Mouse (Mus musculus): ENCODE results near the gene Ap4b1. TPM values are rescaled to one million over a fixed set of nuclear protein-coding genes. Genes with fewer than 3 reads are reported as not detected.
"Not testable (repeated sequence)": the region's sequence is repeated elsewhere in the genome, so short reads cannot be mapped to it uniquely, and the experiment has no call there.

Gene Ap4b1
- polyA plus RNA-seq, 1 experiment = 12.1 TPM

- H3K4me1 ChIP-seq (ENCODE audit: control insufficient read depth, insufficient read depth, low read length) = peaks cover 7% of the 10 kb centered on the region
- WGBS = 70% methylated on average over 1 of the region's 1 CpGs
- TF ChIP-seq CTCF (IDR thresholded peaks at IDR 0.05; ENCODE audit: insufficient read depth, low read length) (no peak), POLR2A (IDR thresholded peaks at IDR 0.05; ENCODE audit: borderline replicate concordance, extremely low read depth, low read depth, low read length) (no peak)
- no peak overlapping the region for H3K4me3 ChIP-seq (replicated peaks; ENCODE audit: extremely low read depth, low read depth, low read length)
- no peak for DNase-seq
Observed at GRCm38 (mm10) chr3:103792566-103792965, 16.8 kb upstream of the Ap4b1 start.

GRCm38 (mm10) chr3:103796389-103796788 lies 12.9 kb upstream of the Ap4b1 start:
- Histone ChIP-seq H3K4me1 (ENCODE audit: control insufficient read depth, insufficient read depth, low read length) (peaks cover 2% of the 10 kb centered on the region), H3K4me3 (replicated peaks; ENCODE audit: extremely low read depth, low read depth, low read length) (no peak overlapping the region)
- no peak for DNase-seq
- no peak for TF ChIP-seq POLR2A (IDR thresholded peaks at IDR 0.05; ENCODE audit: borderline replicate concordance, extremely low read depth, low read depth, low read length)
- TF ChIP-seq CTCF (IDR thresholded peaks at IDR 0.05; ENCODE audit: insufficient read depth, low read length) = no peak
- 58% methylated on average over 2 of the region's 2 CpGs for WGBS

GRCm38 (mm10) chr3:103799507-103799906 lies 9.8 kb upstream of the Ap4b1 start:
- WGBS = 76% methylated on average over 2 of the region's 2 CpGs
- DNase-seq = no peak
- TF ChIP-seq POLR2A (IDR thresholded peaks at IDR 0.05; ENCODE audit: borderline replicate concordance, extremely low read depth, low read depth, low read length) (no peak), CTCF (IDR thresholded peaks at IDR 0.05; ENCODE audit: insufficient read depth, low read length) (no peak)
- Histone ChIP-seq H3K4me1 (ENCODE audit: control insufficient read depth, insufficient read depth, low read length) (peaks cover 13% of the 10 kb centered on the region), H3K4me3 (replicated peaks; ENCODE audit: extremely low read depth, low read depth, low read length) (no peak overlapping the region)

GRCm38 (mm10) chr3:103801631-103802531 lies 7.4 kb upstream of the Ap4b1 start:
- TF ChIP-seq POLR2A (IDR thresholded peaks at IDR 0.05; ENCODE audit: borderline replicate concordance, extremely low read depth, low read depth, low read length) (peak; percentile 35; the same call in 1 of the 2 replicates), CTCF (IDR thresholded peaks at IDR 0.05; ENCODE audit: insufficient read depth, low read length) (no peak)
- Histone ChIP-seq H3K4me1 (ENCODE audit: control insufficient read depth, insufficient read depth, low read length) (peaks cover 13% of the 10 kb centered on the region), H3K4me3 (replicated peaks; ENCODE audit: extremely low read depth, low read depth, low read length) (no peak overlapping the region)
- DNase-seq = peak; percentile 70
- 2% methylated on average over 10 of the region's 10 CpGs for WGBS

- DNase-seq = no peak
- Histone ChIP-seq H3K4me3 (replicated peaks; ENCODE audit: extremely low read depth, low read depth, low read length) (no peak overlapping the region), H3K4me1 (ENCODE audit: control insufficient read depth, insufficient read depth, low read length) (peaks cover 13% of the 10 kb centered on the region)
- WGBS = 64% methylated on average over 8 of the region's 8 CpGs
- no peak for TF ChIP-seq POLR2A (IDR thresholded peaks at IDR 0.05; ENCODE audit: borderline replicate concordance, extremely low read depth, low read depth, low read length)
Observed at GRCm38 (mm10) chr3:103802861-103803260, 6.5 kb upstream of the Ap4b1 start.

GRCm38 (mm10) chr3:103805671-103806070 lies 3.6 kb upstream of the Ap4b1 start:
- Histone ChIP-seq H3K4me1 (ENCODE audit: control insufficient read depth, insufficient read depth, low read length) (peaks cover 13% of the 10 kb centered on the region), H3K4me3 (replicated peaks; ENCODE audit: extremely low read depth, low read depth, low read length) (no peak overlapping the region)
- 71% methylated on average over 1 of the region's 1 CpGs for WGBS
- DNase-seq = no peak
- TF ChIP-seq POLR2A (IDR thresholded peaks at IDR 0.05; ENCODE audit: borderline replicate concordance, extremely low read depth, low read depth, low read length) (no peak), CTCF (IDR thresholded peaks at IDR 0.05; ENCODE audit: insufficient read depth, low read length) (no peak)

GRCm38 (mm10) chr3:103809799-103810150 lies 455 bp downstream of the Ap4b1 start:
- no peak for TF ChIP-seq CTCF (IDR thresholded peaks at IDR 0.05; ENCODE audit: insufficient read depth, low read length)
- no peak; the same call in 1 of the 2 replicates for TF ChIP-seq POLR2A (IDR thresholded peaks at IDR 0.05; ENCODE audit: borderline replicate concordance, extremely low read depth, low read depth, low read length)
- under 1% methylated on average over 14 of the region's 14 CpGs for WGBS
- Histone ChIP-seq H3K4me1 (ENCODE audit: control insufficient read depth, insufficient read depth, low read length) (no peaks in the 10 kb centered on the region; the same call in 1 of the 2 replicates), H3K4me3 (replicated peaks; ENCODE audit: extremely low read depth, low read depth, low read length) (peak overlapping the region; percentile 79)
- DNase-seq = no peak

- H3K4me1 ChIP-seq (ENCODE audit: control insufficient read depth, insufficient read depth, low read length) = no peaks in the 10 kb centered on the region; the same call in 1 of the 2 replicates
- no peak overlapping the region for H3K4me3 ChIP-seq (replicated peaks; ENCODE audit: extremely low read depth, low read depth, low read length)
- WGBS = 90% methylated on average over 6 of the region's 6 CpGs
- no peak for DNase-seq
- TF ChIP-seq CTCF (IDR thresholded peaks at IDR 0.05; ENCODE audit: insufficient read depth, low read length) (no peak), POLR2A (IDR thresholded peaks at IDR 0.05; ENCODE audit: borderline replicate concordance, extremely low read depth, low read depth, low read length) (no peak)
Observed at GRCm38 (mm10) chr3:103810967-103811366, 1.6 kb downstream of the Ap4b1 start.

GRCm38 (mm10) chr3:103827548-103827947 lies 18.2 kb downstream of the Ap4b1 start:
- no peak for DNase-seq
- TF ChIP-seq CTCF (IDR thresholded peaks at IDR 0.05; ENCODE audit: insufficient read depth, low read length) (no peak), POLR2A (IDR thresholded peaks at IDR 0.05; ENCODE audit: borderline replicate concordance, extremely low read depth, low read depth, low read length) (no peak)
- Histone ChIP-seq H3K4me3 (replicated peaks; ENCODE audit: extremely low read depth, low read depth, low read length) (no peak overlapping the region), H3K4me1 (ENCODE audit: control insufficient read depth, insufficient read depth, low read length) (no peaks in the 10 kb centered on the region; the same call in 1 of the 2 replicates)

- TF ChIP-seq CTCF (IDR thresholded peaks at IDR 0.05; ENCODE audit: insufficient read depth, low read length) = no peak
- no peak for TF ChIP-seq POLR2A (IDR thresholded peaks at IDR 0.05; ENCODE audit: borderline replicate concordance, extremely low read depth, low read depth, low read length)
- no peak for DNase-seq
- WGBS = 83% methylated on average over 3 of the region's 3 CpGs
- H3K4me1 ChIP-seq (ENCODE audit: control insufficient read depth, insufficient read depth, low read length) = no peaks in the 10 kb centered on the region; the same call in 1 of the 2 replicates
- H3K4me3 ChIP-seq (replicated peaks; ENCODE audit: extremely low read depth, low read depth, low read length) = no peak overlapping the region
Observed at GRCm38 (mm10) chr3:103829036-103829435, 19.7 kb downstream of the Ap4b1 start.

GRCm38 (mm10) chr3:103830681-103831080 lies 21.4 kb downstream of the Ap4b1 start:
- not testable (repeated sequence) for H3K4me1 ChIP-seq (ENCODE audit: control insufficient read depth, insufficient read depth, low read length); DNase-seq; H3K4me3 ChIP-seq (replicated peaks; ENCODE audit: extremely low read depth, low read depth, low read length)
- 63% methylated on average over 1 of the region's 1 CpGs for WGBS

All from lung, adult 2 months (tissue).